Mouse (Mus musculus): ENCODE measurements around the gene Aldh1b1. TPM values are rescaled to one million over a fixed set of nuclear protein-coding genes. Genes with fewer than 3 reads are reported as not detected.

The Aldh1b1 gene
- polyA plus RNA-seq, 2 experiments from 2014 or later = 3.0 to 10.2 TPM

- no peak for ATAC-seq
Measured at GRCm38 (mm10) chr4:45826275-45827040, 27.6 kb downstream of the Aldh1b1 start, which contains the start of gene Igfbpl1. Gene Igfbpl1, minus strand, starts transcription at chr4:45826923.

- no peak for ATAC-seq
Measured at GRCm38 (mm10) chr4:45829907-45830759, 31.3 kb downstream of the Aldh1b1 start.

GRCm38 (mm10) chr4:45831996-45832395, 33.2 kb downstream of the Aldh1b1 start:
- no peak for ATAC-seq

- no peak for ATAC-seq
Measured at GRCm38 (mm10) chr4:45833461-45833860, 34.6 kb downstream of the Aldh1b1 start.

GRCm38 (mm10) chr4:45844355-45844754, 45.5 kb downstream of the Aldh1b1 start:
- no peak for ATAC-seq

- ATAC-seq = no peak
Measured at GRCm38 (mm10) chr4:45846263-45846662, 47.4 kb downstream of the Aldh1b1 start.

- no peak for ATAC-seq
Measured at GRCm38 (mm10) chr4:45848109-45848824, 49.4 kb downstream of the Aldh1b1 start, which contains the start of gene Stra6l. Gene Stra6l, plus strand, starts transcription at chr4:45848664.

GRCm38 (mm10) chr4:45848825-45849156, 50.0 kb downstream of the Aldh1b1 start:
- ATAC-seq = no peak

GRCm38 (mm10) chr4:45849419-45849818, 50.6 kb downstream of the Aldh1b1 start:
- ATAC-seq = no peak

- ATAC-seq = no peak
Measured at GRCm38 (mm10) chr4:45851640-45852051, 52.8 kb downstream of the Aldh1b1 start.

- no peak for ATAC-seq
Measured at GRCm38 (mm10) chr4:45853496-45854246, 54.8 kb downstream of the Aldh1b1 start.

Other genes starting within 250 kb of the Aldh1b1 start
- not detected for gene Igfbpl1, start 27.9 kb downstream of the Aldh1b1 start, polyA plus RNA-seq (2017; shearing (Covaris generic))
- under 1 TPM in 1 of 2 experiments, not detected in 1; 0.15 TPM for gene Stra6l, start 49.6 kb downstream of the Aldh1b1 start, polyA plus RNA-seq (2017; shearing (Covaris generic))
- under 1 TPM; 0.12 to 0.29 TPM for gene Ccdc180, start 91.3 kb downstream of the Aldh1b1 start, polyA plus RNA-seq (2017; shearing (Covaris generic))
- gene Tdrd7, start 166.3 kb downstream of the Aldh1b1 start, polyA plus RNA-seq (2017; shearing (Covaris generic)) = 1 to 10 TPM in 1 of 2 experiments, under 1 TPM in 1; 0.61 to 3.5 TPM
- gene Tmod1, start 239.9 kb downstream of the Aldh1b1 start, polyA plus RNA-seq (2017; shearing (Covaris generic)) = 1 to 10 TPM; 1.6 to 4.0 TPM

Measured in activated CD4-positive, CD25-positive, alpha-beta regulatory T cell, adult 4 months (primary cell).